Mouse (Mus musculus): ENCODE results near the gene Fbxw20.
"Not testable (repeated sequence)": the region's sequence is repeated elsewhere in the genome, so short reads cannot be mapped to it uniquely, and the experiment has no call there.

Fbxw20 gene

GRCm38 (mm10) chr9:109234654-109235053 is at the start of gene Fbxw20:
Gene Fbxw20 (minus strand): TSS chr9:109234754.
- no peak for DNase-seq (ENCODE audit: low read depth, low spot score)

- DNase-seq (ENCODE audit: low read depth, low spot score): no peak
Observed at GRCm38 (mm10) chr9:109263041-109263440, 28.5 kb upstream of the Fbxw20 start.

GRCm38 (mm10) chr9:109218449-109218848 is 16.1 kb downstream of the Fbxw20 start:
- DNase-seq (ENCODE audit: low read depth, low spot score): no peak

DNA sequence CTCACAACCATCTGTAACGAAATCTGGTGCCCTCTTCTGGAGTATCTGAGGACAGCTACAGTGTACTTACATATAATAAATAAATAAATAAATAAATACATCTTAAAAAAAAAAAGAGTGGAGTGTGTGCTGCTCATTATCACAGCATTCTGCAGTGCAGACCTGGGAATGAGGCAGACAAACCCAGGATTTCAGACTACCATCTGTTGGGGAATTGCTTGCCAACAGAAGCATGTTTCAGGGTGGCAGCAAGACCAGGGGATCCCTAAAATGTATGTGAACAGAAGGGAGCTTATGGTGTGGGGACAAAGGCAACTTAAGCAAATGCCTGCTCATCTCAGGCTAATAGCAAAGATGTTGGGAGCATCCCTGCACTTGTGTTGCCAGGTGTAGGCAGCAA is 33.2 kb downstream of the Fbxw20 start:
- DNase-seq (ENCODE audit: low read depth, low spot score): not testable (repeated sequence)

- peak; percentile 16 for DNase-seq (ENCODE audit: low read depth, low spot score)
Observed at GRCm38 (mm10) chr9:109200349-109200748, 34.2 kb downstream of the Fbxw20 start.

DNA sequence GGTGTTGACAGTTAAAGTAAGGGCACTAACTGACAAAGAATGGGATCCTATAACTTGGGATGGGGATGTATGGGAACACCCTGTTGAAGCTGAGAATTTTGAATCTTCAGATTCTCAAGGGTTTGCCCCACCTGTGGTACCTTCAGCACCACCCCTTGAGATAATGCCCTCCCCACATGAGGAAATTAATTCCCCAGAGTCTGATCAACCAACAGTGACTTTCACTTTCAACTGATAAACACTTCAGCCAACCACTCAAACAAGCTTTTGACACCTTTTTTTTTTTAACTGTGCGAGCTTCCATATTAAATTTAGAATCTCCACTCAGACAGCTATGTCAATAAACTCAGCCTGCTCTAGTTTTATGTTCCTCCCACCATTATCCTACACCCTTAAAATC is 35.2 kb downstream of the Fbxw20 start:
- peak; percentile 22 for DNase-seq (ENCODE audit: low read depth, low spot score)

DNA sequence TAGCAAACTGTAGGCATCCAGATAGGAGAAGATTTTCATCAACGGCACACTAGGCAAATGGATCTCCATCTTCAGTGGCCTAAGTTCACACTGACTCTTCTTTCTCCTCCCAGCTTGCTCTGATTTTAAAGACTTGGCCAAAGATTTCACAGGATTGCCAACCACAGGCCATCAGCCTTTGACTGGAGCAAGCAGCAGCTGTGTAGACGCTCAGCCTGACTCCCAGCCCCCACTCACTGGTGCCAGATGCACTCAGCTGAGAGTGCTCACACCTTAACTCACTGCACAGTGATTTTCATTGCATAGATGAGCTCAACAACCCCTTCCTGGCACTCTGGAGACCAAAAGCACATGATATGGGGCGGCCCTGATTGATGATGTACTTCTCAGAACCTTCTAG is 38.7 kb downstream of the Fbxw20 start, which contains the start of gene Fbxw13:
Gene Fbxw13, minus strand, starts transcription at position 101 of the 400 bp plus-strand sequence.
- not testable (repeated sequence) for DNase-seq (ENCODE audit: low read depth, low spot score)

- DNase-seq (ENCODE audit: low read depth, low spot score): no peak
Observed at GRCm38 (mm10) chr9:109177208-109177607, 57.3 kb downstream of the Fbxw20 start.

GRCm38 (mm10) chr9:109176301-109176700 is 58.3 kb downstream of the Fbxw20 start:
- no peak for DNase-seq (ENCODE audit: low read depth, low spot score)
